Mouse (Mus musculus): ENCODE results near the gene Wdr25.

Wdr25 gene

DNA sequence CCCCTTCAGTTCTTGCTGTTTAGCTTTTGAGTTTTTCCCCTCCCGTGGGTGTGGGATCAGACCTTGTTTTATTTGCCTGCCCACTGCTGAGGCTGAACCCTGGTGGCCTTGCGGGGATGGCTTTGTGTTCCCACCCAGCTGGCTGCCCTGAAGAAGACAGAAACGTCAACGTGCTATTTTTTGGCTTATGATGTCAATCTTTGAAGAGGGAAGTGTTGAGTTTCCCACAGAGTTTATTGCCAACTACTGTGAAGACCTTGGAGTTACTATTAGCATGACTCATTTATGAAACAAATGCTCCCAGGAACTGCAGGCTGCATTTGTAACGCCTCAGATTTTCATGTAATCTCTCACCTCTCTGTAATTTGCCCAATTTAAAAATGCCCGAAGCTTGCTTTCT lies 43.4 kb downstream of the Wdr25 start:
- peak; percentile 80 for DNase-seq (ENCODE audit: low read depth)

DNA sequence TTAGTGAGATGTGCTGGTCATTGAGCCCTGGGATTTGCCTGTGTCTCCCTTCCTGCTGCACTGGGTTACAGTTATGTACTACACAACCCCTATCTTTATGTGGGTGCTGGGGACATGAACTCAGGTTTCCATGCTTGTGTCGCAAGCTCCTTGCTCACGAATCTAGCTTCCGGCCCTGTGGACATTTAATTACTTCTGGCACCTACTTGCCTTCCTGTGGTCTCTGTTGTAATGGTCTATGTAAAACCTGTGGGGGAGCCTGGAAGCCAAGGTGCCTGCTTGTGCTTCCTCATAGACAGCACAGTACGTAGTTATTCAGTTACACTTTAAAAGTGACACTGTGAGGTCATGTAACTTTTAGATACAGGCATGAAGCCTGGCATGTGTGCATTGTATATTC lies 44.1 kb downstream of the Wdr25 start:
- no peak for DNase-seq (ENCODE audit: low read depth)

DNA sequence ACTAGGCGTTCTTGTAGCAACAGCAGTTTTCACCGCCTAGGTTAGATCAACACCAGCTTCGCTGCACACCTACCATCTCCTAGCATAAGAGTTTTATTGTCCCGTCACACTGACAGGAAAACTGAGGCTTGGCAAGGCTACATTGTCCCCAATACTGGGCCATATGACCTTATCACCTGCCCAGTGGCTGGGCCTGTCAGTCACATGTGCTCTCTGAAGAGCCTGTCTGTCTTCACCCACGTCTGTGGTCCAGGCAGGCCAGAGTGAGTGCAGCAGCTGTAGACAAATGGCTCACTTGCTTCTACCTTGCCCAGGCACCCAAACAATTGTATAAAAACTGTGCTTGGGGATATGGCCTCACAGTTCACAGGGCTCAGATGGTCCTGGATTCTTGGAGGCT lies 45.4 kb downstream of the Wdr25 start:
- no peak for DNase-seq (ENCODE audit: low read depth)

DNA sequence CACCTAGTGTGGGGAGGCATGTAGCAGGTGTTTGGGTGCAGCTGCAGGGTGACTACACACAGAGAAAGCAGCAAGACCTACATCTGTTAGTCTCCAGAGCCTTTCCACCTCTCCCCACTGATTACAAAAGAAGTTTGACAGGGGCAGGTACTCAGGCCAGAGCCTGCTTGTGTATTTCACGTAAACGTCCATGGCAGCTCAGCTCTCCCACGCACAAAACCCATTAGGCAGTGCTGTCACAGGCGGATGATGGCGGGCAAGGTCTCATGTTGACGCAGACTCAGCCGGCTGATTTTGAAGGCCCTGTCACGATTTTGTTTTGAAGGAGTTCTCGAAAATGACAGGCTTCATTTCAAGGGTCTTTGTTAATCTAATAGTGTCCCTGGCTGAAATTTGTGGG lies 45.9 kb downstream of the Wdr25 start:
- no peak for DNase-seq (ENCODE audit: low read depth)

DNA sequence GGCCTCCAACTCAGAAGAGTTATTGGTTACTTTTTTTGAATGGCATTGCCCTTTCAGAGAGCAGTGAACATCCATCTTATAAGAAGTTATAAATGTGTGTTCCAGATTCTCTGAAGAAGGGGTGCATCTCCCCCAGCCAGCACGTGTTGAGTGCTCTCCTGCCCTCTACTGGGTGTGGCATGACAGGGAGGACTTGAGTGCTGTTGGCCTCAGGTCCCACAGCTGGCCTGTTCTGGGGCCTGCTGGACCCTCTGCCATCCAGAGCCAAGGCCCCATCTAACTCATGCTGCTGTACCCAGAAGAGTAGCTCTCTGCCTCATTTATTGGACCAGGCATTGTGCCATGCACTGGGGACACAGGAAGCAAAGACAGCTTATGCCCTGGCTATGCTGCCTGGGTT lies 46.8 kb downstream of the Wdr25 start:
- DNase-seq (ENCODE audit: low read depth) = no peak

DNA sequence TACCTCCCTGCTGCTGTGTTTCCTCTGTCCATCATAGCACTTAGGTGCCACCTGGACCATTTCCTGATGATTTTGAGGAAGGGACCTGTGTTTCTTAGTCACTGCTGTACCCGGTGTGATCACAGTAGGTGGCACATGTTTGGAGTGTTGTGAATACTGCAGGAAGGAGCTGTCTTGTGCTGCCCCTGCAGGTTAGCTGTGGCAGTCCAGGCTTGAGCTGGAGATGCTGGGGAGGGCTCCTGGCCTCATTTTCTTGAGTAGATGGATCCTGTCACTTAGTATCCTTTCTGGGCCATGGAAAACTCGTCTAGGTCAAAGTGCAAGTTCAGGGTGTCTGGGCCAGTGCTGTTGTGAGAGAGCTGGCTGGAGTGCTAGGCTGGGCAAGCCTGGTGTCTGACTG lies 47.9 kb downstream of the Wdr25 start:
- no peak for DNase-seq (ENCODE audit: low read depth)

- peak; percentile 81 for DNase-seq (ENCODE audit: low read depth)
These were observed 48.9 kb downstream of the Wdr25 start for GRCm38 (mm10) chr12:108942203-108942923.

DNA sequence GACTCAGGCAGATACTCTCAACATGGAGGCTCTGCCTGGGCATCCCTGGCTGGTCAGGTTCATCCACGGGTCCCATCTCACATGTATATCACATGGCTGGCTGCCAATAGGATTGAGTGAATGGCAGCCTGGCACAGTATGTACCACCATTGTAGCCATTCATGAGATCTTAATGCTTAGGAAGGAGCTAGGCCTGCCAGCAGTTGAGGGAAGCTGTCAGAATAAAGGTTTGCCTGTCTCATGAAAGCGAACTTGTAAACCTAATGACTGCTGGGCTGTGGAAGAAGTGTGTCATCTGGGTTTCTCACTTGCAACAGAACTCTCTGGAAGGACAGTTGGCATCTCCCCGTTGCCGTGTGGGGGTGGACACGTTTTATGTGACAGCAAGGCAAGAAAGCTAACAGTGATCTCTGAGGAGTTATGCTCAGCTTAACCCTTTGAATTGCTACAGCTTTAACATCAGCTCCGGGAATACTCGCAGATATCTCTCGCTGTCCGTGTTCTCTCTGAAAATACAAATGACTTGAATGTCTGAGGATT lies 59.6 kb downstream of the Wdr25 start:
- no peak for DNase-seq (ENCODE audit: low read depth)

DNA sequence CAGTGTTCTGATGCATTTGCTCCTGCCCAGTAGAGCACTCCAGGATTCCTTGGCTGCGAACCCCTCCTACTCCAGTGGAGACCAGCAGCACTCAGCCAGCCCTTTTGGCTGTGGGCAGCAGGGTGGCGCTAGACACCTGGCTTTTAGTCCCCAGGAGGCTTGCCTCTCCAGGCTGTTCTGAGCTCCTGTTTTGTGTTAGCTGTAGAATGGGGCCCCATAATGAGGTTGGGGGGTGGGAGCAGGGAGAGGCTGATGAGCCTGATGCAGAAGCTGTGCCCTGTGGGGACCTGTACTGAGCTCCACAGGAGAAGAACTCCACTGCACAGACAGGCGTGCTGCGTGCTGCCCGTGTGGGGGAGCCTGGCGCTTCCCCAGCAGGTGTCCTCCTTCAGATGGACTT lies 60.4 kb downstream of the Wdr25 start:
- peak; percentile 60 for DNase-seq (ENCODE audit: low read depth)

DNA sequence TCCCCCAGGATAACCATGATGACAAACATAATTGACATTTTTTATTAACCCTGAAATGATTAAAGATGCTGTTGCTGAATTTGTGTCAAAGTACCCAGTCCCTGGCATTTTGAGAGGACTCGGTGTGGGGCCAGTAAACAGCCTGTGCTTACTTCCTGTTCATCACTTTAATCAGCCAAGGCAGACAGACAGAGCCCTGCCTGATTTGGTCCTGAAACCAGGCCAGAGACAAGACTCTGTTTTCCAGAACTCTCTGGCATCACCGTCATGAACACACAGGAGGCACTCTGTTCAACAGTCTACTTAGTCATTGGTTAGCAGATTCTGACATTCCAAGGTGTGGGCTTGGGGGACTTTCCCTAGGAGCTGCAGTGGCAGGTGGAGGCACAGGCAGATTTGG lies 61.0 kb downstream of the Wdr25 start:
- no peak for DNase-seq (ENCODE audit: low read depth)

- no peak for DNase-seq (ENCODE audit: low read depth)
These were observed 65.1 kb downstream of the Wdr25 start for GRCm38 (mm10) chr12:108958483-108958882.

DNA sequence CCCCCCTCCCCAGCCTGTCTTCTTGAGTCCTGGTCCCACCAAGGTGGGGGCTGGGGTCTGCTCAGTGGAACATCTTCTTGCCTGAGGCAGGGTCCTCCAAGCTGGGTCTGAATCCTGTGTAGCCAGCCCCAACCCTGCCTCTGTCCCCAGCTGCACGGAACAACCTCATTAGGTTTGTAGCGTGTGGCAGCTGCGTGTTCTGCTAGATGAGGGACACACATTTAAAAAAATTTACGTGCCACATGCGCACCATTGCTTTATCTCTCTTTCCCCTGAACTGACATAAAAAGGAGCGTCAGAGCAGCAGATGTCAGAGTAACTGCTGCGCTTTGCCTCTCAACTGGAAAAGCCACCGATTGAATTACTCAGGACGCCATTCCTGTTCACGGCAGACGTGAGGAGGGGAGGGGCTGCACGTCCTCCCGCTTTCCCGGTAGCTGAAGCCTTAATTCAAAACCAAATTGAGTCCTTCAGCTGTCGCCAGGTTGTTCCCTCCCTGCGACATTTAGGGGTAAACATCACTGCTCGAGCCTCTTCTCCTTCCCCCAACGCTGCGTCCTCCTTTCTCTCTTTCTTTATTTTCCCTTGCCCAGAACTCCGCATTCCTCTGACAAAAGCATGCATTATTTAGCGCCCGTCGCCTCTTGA lies 65.7 kb downstream of the Wdr25 start:
- no peak for DNase-seq (ENCODE audit: low read depth)

DNA sequence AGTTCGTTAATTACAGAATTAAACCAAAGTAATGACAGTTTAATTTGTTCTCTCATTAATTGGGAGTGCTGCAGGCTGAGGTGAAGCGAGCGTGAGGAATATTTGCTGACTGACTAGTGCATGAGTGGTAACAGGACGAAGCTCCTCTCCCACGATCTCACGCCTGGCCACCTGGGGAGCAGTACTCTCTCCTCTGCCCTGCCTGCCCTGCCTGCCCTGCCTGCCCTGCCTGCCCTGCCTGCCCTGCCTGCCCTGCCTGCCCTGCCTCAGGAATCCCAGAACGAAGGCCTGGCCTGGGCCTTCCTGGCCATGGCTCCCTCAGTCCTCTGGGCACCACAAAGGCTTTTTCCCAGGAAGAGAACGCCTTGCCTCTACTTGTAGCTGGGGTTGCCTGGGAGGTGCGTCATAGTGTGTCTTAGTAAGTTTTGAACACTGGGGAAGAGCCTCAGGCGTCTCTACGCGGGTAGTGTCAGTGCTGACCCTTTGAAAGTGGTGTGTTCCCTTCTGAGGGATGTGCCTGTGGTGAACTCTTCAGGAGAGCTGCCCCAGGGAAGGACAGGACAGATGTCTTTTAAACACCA lies 66.3 kb downstream of the Wdr25 start:
- DNase-seq (ENCODE audit: low read depth) = no peak

DNA sequence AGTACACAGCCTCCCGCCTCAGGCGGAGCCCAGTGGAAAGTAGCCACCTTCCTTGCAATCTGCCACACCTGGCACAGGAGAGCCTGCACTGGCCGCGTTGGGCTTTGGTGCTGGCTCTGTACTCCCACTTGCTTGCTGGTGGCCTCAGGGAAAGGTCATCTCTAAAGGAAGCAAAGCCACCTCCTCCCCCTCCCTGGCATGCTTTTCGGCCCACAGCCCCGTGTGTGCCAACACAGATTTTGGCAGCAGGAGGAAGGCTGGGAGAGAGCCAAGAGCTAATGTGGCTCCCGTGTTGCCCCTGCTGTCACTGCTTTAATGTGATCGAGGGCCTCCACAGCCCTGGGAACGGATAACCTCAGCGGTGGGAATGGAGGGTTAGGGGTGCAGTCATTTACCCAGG lies 66.8 kb downstream of the Wdr25 start:
- DNase-seq (ENCODE audit: low read depth) = peak; percentile 21

GRCm38 (mm10) chr12:108967631-108968030 lies 74.2 kb downstream of the Wdr25 start:
- no peak for DNase-seq (ENCODE audit: low read depth)

- DNase-seq (ENCODE audit: low read depth) = peak; percentile 55
These were observed 74.6 kb downstream of the Wdr25 start for GRCm38 (mm10) chr12:108968031-108968430.

- no peak for DNase-seq (ENCODE audit: low read depth)
These were observed 78.0 kb downstream of the Wdr25 start for GRCm38 (mm10) chr12:108971446-108971845.

DNA sequence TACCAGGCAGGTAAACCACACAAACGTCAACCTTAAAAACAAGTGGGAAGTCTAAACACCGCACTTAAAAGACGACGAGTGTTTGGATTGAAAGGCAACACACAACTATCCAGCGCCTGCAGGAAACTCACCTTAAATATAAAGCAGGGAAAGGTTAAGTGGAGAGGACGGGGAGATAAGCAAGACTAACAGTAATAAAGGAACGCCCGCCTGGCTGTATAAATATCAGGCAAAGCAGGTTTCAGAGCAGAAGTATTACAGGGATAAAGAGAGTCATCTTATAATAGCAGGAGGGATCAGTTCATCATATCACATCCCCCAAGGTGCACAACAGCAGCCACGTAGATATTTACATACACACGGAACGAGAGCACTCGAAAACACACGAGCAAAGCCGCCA lies 78.8 kb downstream of the Wdr25 start:
- DNase-seq (ENCODE audit: low read depth) = no peak

DNA sequence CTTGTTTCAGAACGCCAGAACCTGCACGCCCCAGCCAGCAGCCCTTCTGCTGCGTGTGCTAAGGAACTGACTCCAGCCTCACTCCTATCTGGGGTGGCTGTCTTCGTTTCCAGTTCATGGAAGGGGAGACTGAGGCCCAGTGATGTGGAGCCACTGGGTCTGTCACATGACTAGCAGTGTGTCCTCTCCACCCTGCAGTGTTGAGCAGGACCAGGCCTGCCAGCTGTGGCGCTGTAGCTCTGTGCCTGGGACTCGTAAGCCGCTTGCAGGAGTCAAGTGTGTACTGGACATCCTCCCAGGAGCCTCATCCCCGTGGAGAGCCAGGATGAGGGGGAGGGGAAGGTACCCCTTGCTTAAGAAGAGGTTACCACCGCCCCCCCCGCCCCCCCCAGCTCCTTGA lies 86.5 kb downstream of the Wdr25 start:
- no peak for DNase-seq (ENCODE audit: low read depth)

- no peak for DNase-seq (ENCODE audit: low read depth)
These were observed 88.7 kb downstream of the Wdr25 start for GRCm38 (mm10) chr12:108981941-108982683.

DNA sequence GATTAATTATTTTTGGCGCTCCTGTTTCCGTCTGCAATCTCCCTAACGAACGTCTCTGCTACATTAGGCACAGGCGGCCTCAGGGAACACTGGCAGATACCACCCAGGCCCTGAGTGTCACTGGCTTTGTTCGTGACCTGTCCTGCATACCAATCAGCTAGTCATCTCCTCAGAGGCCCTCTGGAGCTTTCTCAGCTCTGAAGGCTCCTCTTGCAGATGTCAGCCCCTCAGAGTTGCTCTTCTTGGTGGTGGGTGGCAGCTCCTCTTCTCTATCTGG lies 89.2 kb downstream of the Wdr25 start:
- DNase-seq (ENCODE audit: low read depth) = no peak

DNA sequence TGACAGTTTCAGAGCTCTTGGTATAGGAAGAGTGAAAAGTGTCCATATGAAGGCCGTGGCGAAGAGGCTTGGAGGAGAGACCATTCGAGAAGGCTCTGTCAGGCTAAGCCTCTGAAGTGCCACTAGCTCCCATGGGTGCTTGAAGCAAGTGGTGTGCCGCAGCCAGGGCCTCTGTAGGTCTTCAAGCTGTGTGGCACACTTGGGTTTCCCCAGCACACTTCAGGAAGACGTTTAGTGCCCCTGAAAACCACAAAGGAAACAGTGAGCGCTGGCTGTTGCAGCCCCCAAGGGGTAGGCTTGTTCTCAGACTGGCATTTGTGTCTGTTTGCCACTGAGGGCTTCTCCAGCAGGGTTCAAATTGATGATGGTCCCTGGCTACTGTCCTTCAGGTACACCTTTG lies 90.1 kb downstream of the Wdr25 start:
- no peak for DNase-seq (ENCODE audit: low read depth)

DNA sequence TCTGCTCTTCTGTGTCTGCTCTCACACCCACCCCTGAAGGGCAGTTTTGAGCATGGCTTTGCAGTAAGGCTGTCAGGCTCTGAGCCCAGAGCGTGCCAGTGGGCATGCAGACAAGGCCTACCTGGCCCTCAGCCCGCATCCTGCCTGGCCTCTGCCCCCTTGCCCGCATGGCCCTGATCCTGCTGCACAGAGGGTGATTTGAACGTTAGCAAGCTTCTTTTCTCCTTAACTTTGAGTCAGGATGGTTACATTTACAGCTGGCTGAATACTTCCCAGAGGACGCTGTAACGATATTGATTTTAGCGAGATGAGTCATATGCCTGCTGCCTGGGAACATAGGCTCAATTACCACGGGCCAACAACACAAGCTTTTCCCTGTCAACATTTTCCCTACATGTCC lies 91.0 kb downstream of the Wdr25 start:
- DNase-seq (ENCODE audit: low read depth) = peak; percentile 77
